Mouse (Mus musculus) limb, embryonic 13.5 days (tissue): ENCODE data around the gene Tbc1d4. TPM values are rescaled to one million over a fixed set of nuclear protein-coding genes. Genes with fewer than 3 reads are reported as not detected.
A peak's percentile ranks its signal among the peaks of the same experiment; 100 is the strongest.

Source experiments
- ATAC-seq: fragments of 200-750 bp; cut with Nextera tagmentation; 2 replicates; pipeline ENCODE4 v1.8.0; 2017; ENCODE audit warnings: low read depth, moderate number of reproducible peaks, moderate TSS enrichment; ENCODE audit not compliant: low FRiP score
- H3K27ac ChIP-seq: fragments of 300-500 bp; sonication (generic); 2 replicates; pipeline ENCODE4 v1.5.1; 2015; ENCODE audit warnings: inconsistent platforms, mild to moderate bottlenecking, moderate library complexity
- H3K27me3 ChIP-seq: fragments of 300-500 bp; sonication (generic); 2 replicates; pipeline ENCODE4 v1.6.1; 2015; ENCODE audit warnings: mild to moderate bottlenecking, inconsistent platforms
- H3K36me3 ChIP-seq: fragments of 300-500 bp; sonication (generic); 2 replicates; pipeline ENCODE4 v1.6.1; 2015; ENCODE audit warnings: inconsistent platforms, mild to moderate bottlenecking, moderate library complexity
- H3K4me1 ChIP-seq: fragments of 300-500 bp; sonication (generic); 2 replicates; pipeline ENCODE4 v1.6.1; 2015; ENCODE audit warnings: inconsistent platforms
- H3K4me2 ChIP-seq: fragments of 300-500 bp; sonication (generic); replicated peaks from 2 replicates; pipeline ENCODE4 v1.6.1; 2015; ENCODE audit warnings: inconsistent platforms, mild to moderate bottlenecking, moderate library complexity
- H3K4me3 ChIP-seq: fragments of 300-500 bp; sonication (generic); 2 replicates; pipeline ENCODE4 v1.5.1; 2015; ENCODE audit warnings: moderate library complexity, mild to moderate bottlenecking, inconsistent platforms
- H3K9ac ChIP-seq: fragments of 300-500 bp; sonication (generic); 2 replicates; pipeline ENCODE4 v1.6.1; 2015; ENCODE audit warnings: mild to moderate bottlenecking, inconsistent platforms
- H3K9me3 ChIP-seq: fragments of 300-500 bp; sonication (generic); 2 replicates; pipeline ENCODE4 v1.6.1; 2016; ENCODE audit warnings: inconsistent platforms
- WGBS: fragments of 180-500 bp; shearing (Covaris S2); methylation state at CpG from one replicate; pipeline ENCODE4 v1.1.7; 2015; 5-methylcytosine and 5-hydroxymethylcytosine counted together
- polyA plus RNA-seq: library from polyadenylated mRNA; unstranded; fragments of >200 nt; fragmentation: Nextera tagmentation; extraction: Ambion mirVana; gene quantifications from 2 replicates; pipeline ENCODE4 v1.2.1, GENCODE M21; 2015

Gene Tbc1d4
- polyA plus RNA-seq, 1 experiment from 2014 or later: 12.3 TPM

- no peaks in the 10 kb centered on the region for H3K4me1 ChIP-seq
- no peaks in the 10 kb centered on the region for H3K27me3 ChIP-seq
- no peaks in the 10 kb centered on the region for H3K9me3 ChIP-seq
- no peak for ATAC-seq
- H3K4me2 ChIP-seq: no peak overlapping the region
- H3K27ac ChIP-seq: no peak overlapping the region
- WGBS: 41% methylated on average over 5 of the region's 5 CpGs
- H3K9ac ChIP-seq: no peak overlapping the region
- 0 out of 2 replicates have a peak, but pooled peaks cover 3% of the 10 kb centered on the region for H3K36me3 ChIP-seq
- no peak overlapping the region for H3K4me3 ChIP-seq
Measured at GRCm38 (mm10) chr14:101445205-101445604, 163.8 kb downstream of the Tbc1d4 start.

- no peaks in the 10 kb centered on the region for H3K4me1 ChIP-seq
Measured at GRCm38 (mm10) chr14:101437925-101438324, 171.1 kb downstream of the Tbc1d4 start.

GRCm38 (mm10) chr14:101430536-101430935 is 178.5 kb downstream of the Tbc1d4 start:
- Histone ChIP-seq H3K36me3 (no peaks in the 10 kb centered on the region), H3K4me3 (no peak overlapping the region), H3K4me2 (no peak overlapping the region), H3K27ac (no peak overlapping the region), H3K9me3 (no peaks in the 10 kb centered on the region), H3K27me3 (no peaks in the 10 kb centered on the region), H3K4me1 (peaks cover 6% of the 10 kb centered on the region; the same call in 1 of the 2 replicates), H3K9ac (no peak overlapping the region)
- WGBS: 77% methylated on average over 5 of the region's 5 CpGs
- no peak for ATAC-seq

More at GRCm38 (mm10) chr14:101437925-101438324, 171.1 kb downstream of the Tbc1d4 start:
- H3K27ac ChIP-seq: no peak overlapping the region
- no peak overlapping the region for H3K4me2 ChIP-seq
- no peaks in the 10 kb centered on the region for H3K27me3 ChIP-seq
- H3K4me3 ChIP-seq: no peak overlapping the region
- no peak for ATAC-seq
- H3K36me3 ChIP-seq: no peaks in the 10 kb centered on the region
- H3K9ac ChIP-seq: no peak overlapping the region
- H3K9me3 ChIP-seq: no peaks in the 10 kb centered on the region
- 94% methylated on average over 3 of the region's 3 CpGs for WGBS

- H3K27ac ChIP-seq: no peak overlapping the region
- H3K27me3 ChIP-seq: no peaks in the 10 kb centered on the region
- peaks cover 6% of the 10 kb centered on the region; the same call in 1 of the 2 replicates for H3K4me1 ChIP-seq
- ATAC-seq: peak; percentile 51; the same call in 1 of the 2 replicates
- no peak overlapping the region for H3K4me2 ChIP-seq
- H3K4me3 ChIP-seq: no peak overlapping the region
- H3K9me3 ChIP-seq: no peaks in the 10 kb centered on the region
- H3K36me3 ChIP-seq: no peaks in the 10 kb centered on the region
- WGBS: 37% methylated on average over 3 of the region's 3 CpGs
- H3K9ac ChIP-seq: no peak overlapping the region
Measured at GRCm38 (mm10) chr14:101428805-101429516, 180.0 kb downstream of the Tbc1d4 start.

- no peak for ATAC-seq
Measured at GRCm38 (mm10) chr14:101417679-101418078, 191.3 kb downstream of the Tbc1d4 start.

More at GRCm38 (mm10) chr14:101417679-101418078, 191.3 kb downstream of the Tbc1d4 start:
- Histone ChIP-seq H3K4me3 (no peak overlapping the region), H3K27me3 (no peaks in the 10 kb centered on the region), H3K4me2 (no peak overlapping the region), H3K9me3 (peaks cover 8% of the 10 kb centered on the region; the same call in 1 of the 2 replicates), H3K36me3 (no peaks in the 10 kb centered on the region), H3K27ac (no peak overlapping the region), H3K4me1 (no peaks in the 10 kb centered on the region), H3K9ac (no peak overlapping the region)
- 55% methylated on average over 2 of the region's 2 CpGs for WGBS

Other genes starting within 250 kb of the Tbc1d4 start
- gene Commd6, start 31.5 kb upstream of the Tbc1d4 start, polyA plus RNA-seq: 86.7 and 89.7 TPM in 2 replicates
- 121 and 123 TPM in 2 replicates for gene Uchl3, start 44.8 kb upstream of the Tbc1d4 start, polyA plus RNA-seq
- 3.8 TPM in 2 replicates for gene Gm9922, start 120.6 kb upstream of the Tbc1d4 start, polyA plus RNA-seq
- gene Lmo7, start 120.8 kb upstream of the Tbc1d4 start, polyA plus RNA-seq: 12.2 and 14.4 TPM in 2 replicates